Mouse (Mus musculus) adrenal gland, adult 18-20 months (tissue): Measurements from ENCODE around the gene Rab8b. TPM values are rescaled to one million over a fixed set of nuclear protein-coding genes. Genes with fewer than 3 reads are reported as not detected.

ENCODE experiments used
- DNase-seq, 2 experiments: peaks; one replicate each; pipeline ENCODE4 v3.0.0; 2021 to 2022; ENCODE audit warnings: low spot score in 2 of 2
- long read RNA-seq, 2 experiments: library from polyadenylated mRNA; stranded (forward); transcript quantifications; one replicate each; pipeline ENCODE4 v2.0.0; 2021
- total RNA-seq, 2 experiments: library from RNA; stranded (reverse); gene quantifications; 1 replicate in 1 of 2; 2 replicates in 1 of 2; pipeline ENCODE4 v1.2.3; 2021

Rab8b gene
- 10 to 100 TPM; 16.8 to 23.8 TPM for total RNA-seq
- long read RNA-seq, experiment 1, full-length matches to known transcripts: 8 of 10 reads
- long read RNA-seq, experiment 1, partial matches to known transcripts: 0 of 10 reads
- long read RNA-seq, experiment 1, other reads (novel, unspliced or antisense): 2 of 10 reads
- long read RNA-seq, experiment 2, full-length matches to known transcripts: 1 of 12 reads
- long read RNA-seq, experiment 2, partial matches to known transcripts: 0 of 12 reads
- long read RNA-seq, experiment 2, other reads (novel, unspliced or antisense): 11 of 12 reads

- DNase-seq: peak; percentile 93 to 95
Observed at GRCm38 (mm10) chr9:66919382-66919971, at the start of gene Rab8b. TSS of gene Rab8b (minus strand) at chr9:66919687.

- no peak for DNase-seq
Observed at GRCm38 (mm10) chr9:66967492-66967891, 48.0 kb upstream of the Rab8b start.

- no peak for DNase-seq
Observed at GRCm38 (mm10) chr9:66961478-66961877, 42.0 kb upstream of the Rab8b start.

- DNase-seq: no peak
Observed at GRCm38 (mm10) chr9:66957451-66957850, 38.0 kb upstream of the Rab8b start.

DNA sequence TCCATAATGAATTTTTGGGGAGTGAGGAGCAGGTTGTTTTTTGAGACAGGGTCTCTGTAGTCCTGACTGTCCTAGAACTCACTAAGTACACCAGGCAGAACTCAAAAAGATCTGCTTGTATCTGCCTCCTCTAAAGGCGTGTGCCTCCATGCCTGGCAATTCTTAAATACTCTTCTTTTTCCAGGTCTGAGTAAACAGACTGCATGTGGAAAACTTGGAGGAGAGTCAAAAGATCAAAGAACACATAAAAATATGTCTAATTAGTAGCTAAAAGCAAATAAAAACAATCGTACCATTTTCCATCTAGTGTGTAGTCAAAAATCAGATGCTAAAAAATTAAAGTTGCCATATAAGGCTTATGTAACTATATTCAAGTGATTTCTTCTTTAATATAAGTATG lies 33.4 kb upstream of the Rab8b start:
- no peak for DNase-seq

- DNase-seq: no peak
Observed at GRCm38 (mm10) chr9:66952321-66952720, 32.8 kb upstream of the Rab8b start.

- no peak for DNase-seq
Observed at GRCm38 (mm10) chr9:66948536-66948935, 29.0 kb upstream of the Rab8b start.

GRCm38 (mm10) chr9:66945647-66946641 lies 26.5 kb upstream of the Rab8b start, which contains the start of gene Rps27l:
TSS of gene Rps27l (plus strand) at chr9:66946086.
- peak; percentile 89 to 95 for DNase-seq

DNA sequence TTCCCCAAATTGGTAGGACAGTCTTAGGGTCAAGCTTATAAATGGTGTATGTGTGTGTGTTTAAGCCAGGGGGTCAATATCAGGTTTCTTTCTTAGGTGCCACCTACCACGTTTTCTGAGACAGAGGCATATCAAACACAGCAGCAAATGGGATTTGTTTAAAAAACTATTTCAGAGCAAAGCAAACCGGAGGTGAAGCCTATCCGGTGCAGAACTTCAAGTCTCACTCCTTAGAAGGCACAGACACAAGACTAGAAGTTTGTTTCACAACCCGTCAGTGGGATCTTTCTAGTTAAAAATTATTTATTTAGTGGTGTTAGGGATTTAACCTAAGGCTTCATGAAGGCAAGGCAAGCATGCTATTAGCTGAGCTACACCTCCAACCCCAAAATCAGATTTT lies 25.7 kb upstream of the Rab8b start:
- no peak for DNase-seq

GRCm38 (mm10) chr9:66938836-66939235 lies 19.3 kb upstream of the Rab8b start:
- DNase-seq: peak in 1 of 2 experiments; percentile 27

DNA sequence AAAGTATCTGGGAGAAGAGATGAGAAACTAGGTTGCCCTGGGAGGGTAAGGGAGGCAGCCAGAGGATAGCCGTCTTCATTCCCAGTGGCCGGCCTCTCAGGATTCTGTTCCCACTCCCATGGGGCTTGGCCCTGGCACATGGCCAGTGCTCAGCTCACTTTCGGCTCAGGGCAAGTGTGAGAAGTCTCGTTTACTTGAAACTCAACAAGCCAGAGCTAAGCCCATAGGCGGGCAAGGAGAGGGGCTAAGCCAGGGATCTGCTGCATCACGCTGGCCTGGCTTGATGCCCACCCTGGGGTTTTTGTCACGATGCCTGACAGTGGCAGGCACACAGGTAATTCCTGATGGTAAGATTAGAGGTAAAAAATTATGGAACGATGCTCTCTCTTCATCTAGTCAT lies 18.0 kb upstream of the Rab8b start:
- no peak for DNase-seq

- no peak for DNase-seq
Observed at GRCm38 (mm10) chr9:66933869-66934808, 14.7 kb upstream of the Rab8b start.

GRCm38 (mm10) chr9:66930351-66930750 lies 10.9 kb upstream of the Rab8b start:
- DNase-seq: no peak

GRCm38 (mm10) chr9:66927696-66928402 lies 8.4 kb upstream of the Rab8b start:
- no peak for DNase-seq

DNA sequence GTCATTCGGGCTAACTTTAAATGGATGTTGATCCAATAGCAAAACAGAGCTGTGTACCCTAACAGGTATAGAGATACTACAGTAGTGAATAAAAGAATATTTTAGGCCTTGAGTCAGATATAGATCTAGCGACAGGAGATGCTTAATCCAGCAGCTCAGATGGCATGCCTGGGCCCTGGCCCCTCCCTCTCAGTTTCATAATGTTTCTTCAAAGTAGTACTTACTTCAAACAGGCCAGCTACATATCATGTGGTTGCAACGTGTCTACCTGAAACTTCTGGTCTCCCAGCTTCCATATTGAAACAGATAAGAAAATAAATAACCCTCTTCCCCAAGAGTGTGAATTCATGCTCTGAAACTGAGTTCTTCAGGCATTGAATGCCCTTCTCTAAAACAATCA lies 6.4 kb upstream of the Rab8b start:
- no peak for DNase-seq

- no peak for DNase-seq
Observed at GRCm38 (mm10) chr9:66922076-66922475, 2.6 kb upstream of the Rab8b start.

DNA sequence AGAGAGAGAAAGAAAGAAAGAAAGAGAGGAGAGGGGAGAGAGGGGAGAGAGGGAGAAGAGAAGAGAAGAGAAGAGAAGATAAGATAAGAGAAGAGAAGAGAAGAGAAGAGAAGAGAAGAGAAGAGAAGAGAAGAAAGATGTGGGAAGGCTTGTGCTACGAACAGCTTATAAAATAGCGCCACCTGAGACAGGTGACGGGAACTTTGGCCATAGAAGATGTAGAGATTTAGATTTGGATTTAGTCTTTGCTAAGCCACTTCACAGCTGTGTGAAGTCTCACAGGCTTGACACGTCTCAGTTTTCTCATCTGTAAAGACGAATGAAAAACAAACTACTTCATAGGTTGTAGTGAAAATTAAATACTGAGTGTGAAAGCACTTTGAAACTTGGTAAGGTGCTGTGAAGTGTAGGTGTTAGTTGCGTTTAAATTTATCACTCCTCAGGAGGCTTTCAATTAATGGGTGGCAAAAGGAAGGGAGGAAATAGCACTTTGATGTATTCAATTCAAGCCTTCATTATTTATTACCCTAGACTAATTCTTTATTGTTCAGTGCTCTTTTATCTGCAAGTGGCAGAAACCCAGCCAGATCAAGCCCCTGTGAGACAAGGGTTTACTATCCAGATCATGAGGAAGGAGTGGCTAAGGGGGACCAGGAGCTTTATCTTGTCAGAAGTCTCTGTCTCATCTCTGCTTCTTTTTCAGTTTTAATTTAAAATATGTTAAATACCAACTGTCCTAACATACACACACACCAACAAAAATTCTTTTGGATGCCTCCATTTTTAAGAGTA lies 1.2 kb upstream of the Rab8b start:
- DNase-seq: no peak

- DNase-seq: no peak
Observed at GRCm38 (mm10) chr9:66919981-66920380, 494 bp upstream of the Rab8b start.
